Comparison of ENCODE assay signal across 16 mouse cellular contexts in the genomic region with DNA sequence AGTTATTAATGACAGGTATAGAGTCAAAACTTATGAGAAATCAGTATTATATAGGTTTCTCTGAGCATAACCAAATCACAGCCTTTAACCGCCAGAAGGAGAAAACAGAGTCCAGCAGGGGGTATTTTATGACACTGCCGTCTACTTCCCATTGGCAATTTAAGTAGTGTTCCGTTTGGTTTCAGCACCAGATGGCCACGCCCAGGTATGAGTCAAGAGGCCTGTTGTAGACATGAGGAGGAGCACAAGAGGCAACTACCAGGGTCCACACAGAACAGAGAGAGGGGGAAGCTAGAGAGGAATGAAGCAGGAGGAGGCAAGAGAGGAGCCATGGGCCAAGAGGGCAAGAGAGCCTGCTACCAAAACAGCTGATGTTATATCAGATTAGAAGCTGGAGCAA. TPM values are rescaled to one million over a fixed set of nuclear protein-coding genes. Genes with fewer than 3 reads are reported as not detected.
DNase-seq lines count a peak whose midpoint lies in the region; ATAC-seq lines count a peak whose summit lies in the region.
"Had no signal": no experiment of that assay in that cellular context is flagged by ENCODE, and none has a peak within 500 bp of the region (broad histone marks: within the 10 kb centered on the region; RNA-seq: fewer than 3 reads in every experiment).

No protein-coding gene starts in this region.

- peak; percentile 88 for DNase-seq in heart, adult 11 months
- DNase-seq in heart, adult 9 months (ENCODE audit: low spot score in 2 of 2): no peak
- peak; percentile 46 for DNase-seq in lung, postnatal 25 days (ENCODE audit: low spot score)
- DNase-seq in spleen, adult 18-20 months: no peak
- no peak for DNase-seq in urinary bladder, adult 18-20 months (ENCODE audit: low spot score in 2 of 2)
- DNase-seq in urinary bladder, postnatal 14 days (ENCODE audit: low spot score): no peak
- DNase-seq: adrenal gland, postnatal 10 days; B cell, adult 2 months; gastrocnemius, postnatal 14 days; kidney, postnatal 10 days; lung, embryonic 14.5 days had no signal

- ATAC-seq in intestine, embryonic 15.5 days: peak; percentile 79
- ATAC-seq in CD4-positive, CD25-positive, alpha-beta regulatory T cell, adult 4 months: no peak
- ATAC-seq: midbrain, embryonic 16.5 days had no signal

- no peak overlapping the region for H3K4me3 ChIP-seq in intestine, embryonic 15.5 days (replicated peaks)
- H3K4me3 ChIP-seq: embryonic facial prominence, embryonic 10.5 days; hindbrain, embryonic 15.5 days had no signal

- H3K4me2 ChIP-seq in intestine, embryonic 15.5 days (replicated peaks): no peak overlapping the region; the same call in 1 of the 2 replicates
- H3K4me2 ChIP-seq: hindbrain, embryonic 15.5 days; lung, embryonic 14.5 days had no signal

- 45% methylated on average over 4 of the region's 4 CpGs for WGBS in intestine, embryonic 15.5 days

- no peak overlapping the region for H3K9ac ChIP-seq in intestine, embryonic 15.5 days
- H3K9ac ChIP-seq: hindbrain, embryonic 15.5 days; lung, embryonic 14.5 days had no signal

- H3K36me3 ChIP-seq in intestine, embryonic 15.5 days: no peaks in the 10 kb centered on the region
- H3K36me3 ChIP-seq: embryonic facial prominence, embryonic 10.5 days; hindbrain, embryonic 15.5 days had no signal

- no peaks in the 10 kb centered on the region for H3K4me1 ChIP-seq in intestine, embryonic 15.5 days (replicated peaks)
- H3K4me1 ChIP-seq: hindbrain, embryonic 15.5 days had no signal

- H3K27me3 ChIP-seq in intestine, embryonic 15.5 days (replicated peaks): no peaks in the 10 kb centered on the region

- no peak overlapping the region for H3K27ac ChIP-seq in intestine, embryonic 15.5 days
- H3K27ac ChIP-seq: embryonic facial prominence, embryonic 10.5 days; hindbrain, embryonic 15.5 days had no signal

- no peaks in the 10 kb centered on the region for H3K9me3 ChIP-seq in intestine, embryonic 15.5 days
- H3K9me3 ChIP-seq: embryonic facial prominence, embryonic 10.5 days; hindbrain, embryonic 15.5 days had no signal

RNA-seq across cellular contexts. Expression of a gene that starts 12.4 kb away (rescaled TPM):
- 458 and 460 TPM in 2 replicates for polyA plus RNA-seq in intestine, embryonic 15.5 days (2015; fragmentation: Nextera tagmentation; extraction: Ambion mirVana)
- polyA plus RNA-seq in CD4-positive, CD25-positive, alpha-beta regulatory T cell, adult 4 months (2017; shearing (Covaris generic)): 100 to 1,000 TPM; 309 to 337 TPM

RNA-seq across cellular contexts. Expression of a gene that starts 34.4 kb away (rescaled TPM):
- 47.4 and 49.2 TPM in 2 replicates for polyA plus RNA-seq in intestine, embryonic 15.5 days (2015; fragmentation: Nextera tagmentation; extraction: Ambion mirVana)
- 100 to 1,000 TPM; 106 to 109 TPM for polyA plus RNA-seq in CD4-positive, CD25-positive, alpha-beta regulatory T cell, adult 4 months (2017; shearing (Covaris generic))

RNA-seq across cellular contexts. Expression of a gene that starts 40.9 kb away (rescaled TPM):
- 117 and 133 TPM in 2 replicates for polyA plus RNA-seq in intestine, embryonic 15.5 days (2015; fragmentation: Nextera tagmentation; extraction: Ambion mirVana)
- polyA plus RNA-seq in CD4-positive, CD25-positive, alpha-beta regulatory T cell, adult 4 months (2017; shearing (Covaris generic)): not detected

RNA-seq across cellular contexts. Expression of a gene that starts 49.7 kb away (rescaled TPM):
- 3.8 and 3.9 TPM in 2 replicates for polyA plus RNA-seq in intestine, embryonic 15.5 days (2015; fragmentation: Nextera tagmentation; extraction: Ambion mirVana)
- not detected for polyA plus RNA-seq in CD4-positive, CD25-positive, alpha-beta regulatory T cell, adult 4 months (2017; shearing (Covaris generic))
- polyA plus RNA-seq: lung, embryonic 14.5 days had no signal

RNA-seq across cellular contexts. Expression of a gene that starts 52.0 kb away (rescaled TPM):
- 35.1 and 35.6 TPM in 2 replicates for polyA plus RNA-seq in intestine, embryonic 15.5 days (2015; fragmentation: Nextera tagmentation; extraction: Ambion mirVana)
- polyA plus RNA-seq in CD4-positive, CD25-positive, alpha-beta regulatory T cell, adult 4 months (2017; shearing (Covaris generic)): 10 to 100 TPM; 28.5 to 52.5 TPM

Comparison
In these comparisons a context has a peak if more than half of its experiments do, and no peak if none do; other contexts are left out.
1. DNase-seq: peak in heart, adult 11 months (single experiment) and lung, postnatal 25 days (single experiment); none in heart, adult 9 months (0 of 2), spleen, adult 18-20 months (0 of 2), urinary bladder, adult 18-20 months (0 of 2) and urinary bladder, postnatal 14 days (single experiment).
2. RNA of a gene that starts 40.9 kb away (polyA plus RNA-seq): 117 to 133 TPM in intestine, embryonic 15.5 days; not detected in CD4-positive, CD25-positive, alpha-beta regulatory T cell, adult 4 months; every median in the first group is over 100 times any median in the second.